Mouse (Mus musculus) liver, embryonic 18 days (tissue): ENCODE data around the gene Rxfp4. TPM values are rescaled to one million over a fixed set of nuclear protein-coding genes. Genes with fewer than 3 reads are reported as not detected.

Source experiments
- polyA plus RNA-seq: library from polyadenylated mRNA; depleted of rRNA; stranded (reverse); fragments of >200 nt; gene quantifications from 2 replicates; pipeline ENCODE4 v1.2.3, GENCODE M21; 2012; rRNA removed

Gene Rxfp4
- polyA plus RNA-seq, result not detected in 2 replicates

DNA sequence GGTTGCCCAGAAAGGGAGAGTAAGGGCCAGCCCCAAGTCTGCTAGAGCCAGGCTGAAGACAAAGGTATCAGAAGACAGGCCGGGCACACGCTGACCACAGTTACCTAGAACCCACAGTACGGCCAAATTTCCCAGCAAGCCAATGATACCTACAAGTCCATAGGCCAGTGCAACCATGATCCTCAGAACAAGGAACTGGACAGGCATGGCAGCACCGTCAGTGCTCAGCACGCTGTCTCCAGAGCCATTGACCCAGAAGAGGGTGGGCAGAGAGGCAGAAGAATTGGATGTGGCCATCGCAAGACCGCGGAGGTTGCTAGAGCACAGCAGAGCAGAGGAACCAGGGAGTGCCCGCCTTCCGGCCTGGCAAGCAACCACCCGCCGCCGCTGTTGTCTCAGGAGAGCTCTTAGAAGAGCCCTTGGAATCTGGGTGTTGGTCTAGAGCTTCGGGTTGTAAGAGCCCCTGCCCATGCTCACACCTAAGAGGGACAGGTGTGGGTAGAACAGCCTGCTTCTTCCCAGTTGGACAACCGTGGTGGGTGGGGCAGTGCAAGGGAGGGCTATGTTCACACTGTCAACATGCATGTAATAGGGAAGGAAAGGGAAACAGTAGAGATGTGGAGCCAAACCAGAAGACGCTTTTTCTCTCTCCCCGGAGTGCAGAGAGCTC, at the start of gene Rxfp4:
Rxfp4 (minus strand) TSS at position 297 of the 670 bp plus-strand sequence.

DNA sequence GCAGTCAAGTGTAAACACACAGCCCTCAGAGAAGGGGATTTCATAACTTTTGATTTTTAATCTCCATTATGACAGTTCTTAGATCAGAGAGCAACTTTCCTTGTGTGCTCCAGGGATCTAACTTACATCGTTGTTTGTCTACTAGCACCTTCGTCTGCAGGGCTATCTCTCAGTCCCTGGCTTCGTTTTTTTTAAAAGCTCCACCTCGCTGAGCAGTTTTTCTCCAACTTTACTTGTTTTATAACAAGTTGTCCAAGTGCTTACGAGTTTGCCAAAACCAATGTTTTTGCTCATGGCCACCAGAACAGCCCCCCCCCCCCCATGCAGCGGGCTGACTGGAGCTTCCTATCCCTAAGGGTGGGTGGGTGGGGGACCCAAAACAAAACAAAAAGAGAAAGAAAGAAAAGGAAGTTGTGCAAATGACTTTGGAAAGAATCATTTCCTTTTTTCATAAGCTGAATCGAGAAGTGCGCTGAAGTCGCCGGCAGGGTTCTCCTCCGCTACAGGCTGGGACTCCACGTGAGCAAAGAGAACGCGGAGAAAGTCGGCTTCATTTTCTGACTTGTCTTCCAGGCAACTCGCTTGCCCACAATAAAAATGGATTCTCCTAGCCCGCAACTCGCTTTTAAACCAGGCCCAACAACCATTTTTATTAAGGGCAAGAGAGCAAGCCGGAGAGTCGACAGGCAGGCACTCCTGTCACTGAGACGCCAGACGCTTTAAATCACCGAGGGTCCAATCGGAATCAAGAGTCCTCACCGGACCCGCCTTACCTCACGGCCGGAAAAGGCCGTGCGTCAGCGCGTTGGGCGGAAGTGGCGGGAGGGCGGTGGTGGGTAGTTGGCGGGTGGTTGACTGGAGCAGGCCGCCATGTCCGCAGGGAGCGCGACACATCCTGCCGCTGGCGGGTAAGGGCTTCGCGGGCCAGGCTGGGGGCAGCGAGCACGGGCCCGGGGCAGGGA, 32.3 kb upstream of the Rxfp4 start, which contains the start of gene Khdc4:
Khdc4 (plus strand) TSS at position 824 of the 962 bp plus-strand sequence.

DNA sequence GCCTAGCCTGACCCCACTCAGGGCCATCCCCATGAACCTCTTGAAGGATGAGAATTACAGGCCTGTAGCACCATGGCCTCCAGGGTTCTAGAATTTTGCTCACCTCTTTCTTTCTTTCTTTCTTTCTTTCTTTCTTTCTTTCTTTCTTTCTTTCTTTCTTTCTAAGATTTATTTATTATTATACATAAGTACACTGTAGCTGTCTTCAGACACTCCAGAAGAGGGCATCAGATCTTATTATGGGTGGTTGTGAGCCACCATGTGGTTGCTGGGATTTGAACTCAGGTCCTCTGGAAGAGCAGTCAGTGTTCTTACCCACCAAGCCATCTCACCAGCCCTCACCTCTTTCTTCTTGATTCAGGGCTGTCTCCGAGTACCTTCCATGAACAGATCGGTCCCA, 47.3 kb downstream of the Rxfp4 start, which contains the start of gene Arhgef2:
Arhgef2 (plus strand) TSS at position 301 of the 400 bp plus-strand sequence.

Other genes starting within 250 kb of the Rxfp4 start
- gene Pmf1, start 242.8 kb downstream of the Rxfp4 start, polyA plus RNA-seq, result 38.9 and 40.2 TPM in 2 replicates
- 11.4 and 12.7 TPM in 2 replicates for gene Slc25a44, start 228.0 kb downstream of the Rxfp4 start, polyA plus RNA-seq
- 30.0 and 30.8 TPM in 2 replicates for gene Sema4a, start 192.0 kb downstream of the Rxfp4 start, polyA plus RNA-seq
- gene Lmna, start 143.2 kb downstream of the Rxfp4 start, polyA plus RNA-seq, result 37.0 and 37.6 TPM in 2 replicates
- gene Mex3a, start 120.7 kb downstream of the Rxfp4 start, polyA plus RNA-seq, result 0.77 and 0.82 TPM in 2 replicates
- gene Rab25, start 104.8 kb downstream of the Rxfp4 start, polyA plus RNA-seq, result 0.31 and 0.47 TPM in 2 replicates
- gene Lamtor2, start 100.1 kb downstream of the Rxfp4 start, polyA plus RNA-seq, result 90.5 and 102 TPM in 2 replicates
- gene Ubqln4, start 99.4 kb downstream of the Rxfp4 start, polyA plus RNA-seq, result 22.9 and 26.9 TPM in 2 replicates
- 240 and 254 TPM in 2 replicates for gene Ssr2, start 77.3 kb downstream of the Rxfp4 start, polyA plus RNA-seq
- 9.6 and 11.4 TPM in 2 replicates for gene Arhgef2, start 47.2 kb downstream of the Rxfp4 start, polyA plus RNA-seq
- 30.7 and 35.2 TPM in 2 replicates for gene Khdc4, start 32.7 kb upstream of the Rxfp4 start, polyA plus RNA-seq
- 22.1 and 22.6 TPM in 2 replicates for gene Rit1, start 63.7 kb upstream of the Rxfp4 start, polyA plus RNA-seq
- gene Syt11, start 122.0 kb upstream of the Rxfp4 start, polyA plus RNA-seq, result 0.48 and 0.50 TPM in 2 replicates
- gene Gon4l, start 182.1 kb upstream of the Rxfp4 start, polyA plus RNA-seq, result 4.3 and 4.9 TPM in 2 replicates